Mouse (Mus musculus) liver, embryonic 16.5 days (tissue): Measurements from ENCODE around the gene Fam171a2. TPM values are rescaled to one million over a fixed set of nuclear protein-coding genes. Genes with fewer than 3 reads are reported as not detected.
A peak's percentile ranks its signal among the peaks of the same experiment; 100 is the strongest.

ENCODE experiments used
- ATAC-seq: fragments of 200-750 bp; cut with Nextera tagmentation; 2 replicates; pipeline ENCODE4 v1.8.0; 2017; ENCODE audit warnings: low read depth, mild to moderate bottlenecking, moderate number of reproducible peaks, moderate library complexity
- H3K27ac ChIP-seq: fragments of 300-500 bp; sonication (generic); 2 replicates; pipeline ENCODE4 v1.5.1; 2014; ENCODE audit warnings: mild to moderate bottlenecking, low read length
- H3K27me3 ChIP-seq: fragments of 300-500 bp; sonication (generic); 2 replicates; pipeline ENCODE4 v1.6.1; 2014; ENCODE audit warnings: low read depth, low read length, mixed read lengths; ENCODE audit not compliant: control insufficient read depth, insufficient read depth
- H3K36me3 ChIP-seq: fragments of 300-500 bp; sonication (generic); 2 replicates; pipeline ENCODE4 v1.6.1; 2014; ENCODE audit warnings: mild to moderate bottlenecking; ENCODE audit not compliant: control insufficient read depth, insufficient read depth
- H3K4me1 ChIP-seq: fragments of 300-500 bp; sonication (generic); 2 replicates; pipeline ENCODE4 v1.6.1; 2014; ENCODE audit warnings: low read depth, low read length, mixed read lengths; ENCODE audit not compliant: control insufficient read depth
- H3K4me2 ChIP-seq: fragments of 300-500 bp; sonication (generic); 2 replicates; pipeline ENCODE4 v1.6.1; 2014; ENCODE audit warnings: low read depth, low read length, mixed read lengths
- H3K4me3 ChIP-seq: fragments of 300-500 bp; sonication (generic); 2 replicates; pipeline ENCODE4 v1.5.1; 2014; ENCODE audit warnings: low read depth, mild to moderate bottlenecking, low read length
- H3K9ac ChIP-seq: fragments of 300-500 bp; sonication (generic); 2 replicates; pipeline ENCODE4 v1.6.1; 2014; ENCODE audit warnings: low read depth, low read length
- H3K9me3 ChIP-seq: fragments of 300-500 bp; sonication (generic); replicated peaks from 2 replicates; pipeline ENCODE4 v1.6.1; 2016; ENCODE audit warnings: low read length; ENCODE audit not compliant: control insufficient read depth
- WGBS: fragments of 180-500 bp; shearing (Covaris S2); extraction: QIAGEN DNeasy Blood & Tissue Kit; methylation state at CpG from one replicate; pipeline ENCODE4 v1.1.7; 2014; ENCODE audit not compliant: insufficient replicate concordance; 5-methylcytosine and 5-hydroxymethylcytosine counted together
- polyA plus RNA-seq: library from polyadenylated mRNA; unstranded; fragments of >200 nt; fragmentation: Nextera tagmentation; extraction: Ambion mirVana; gene quantifications from 2 replicates; pipeline ENCODE4 v1.2.1, GENCODE M21; 2015

Fam171a2 gene
- polyA plus RNA-seq, 1 experiment from 2014 or later = 0.20 TPM

GRCm38 (mm10) chr11:102434406-102434805, 13.1 kb downstream of the Fam171a2 start:
- no peak for ATAC-seq
- peaks cover 32% of the 10 kb centered on the region for H3K27me3 ChIP-seq
- H3K4me1 ChIP-seq = peaks cover 25% of the 10 kb centered on the region
- 12% methylated on average over 7 of the region's 7 CpGs for WGBS
- H3K27ac ChIP-seq = no peak overlapping the region
- no peak overlapping the region for H3K4me3 ChIP-seq
- H3K36me3 ChIP-seq = peaks cover 2% of the 10 kb centered on the region; the same call in 1 of the 2 replicates
- H3K9me3 ChIP-seq = no peaks in the 10 kb centered on the region
- H3K9ac ChIP-seq = no peak overlapping the region
- H3K4me2 ChIP-seq = no peak overlapping the region

DNA sequence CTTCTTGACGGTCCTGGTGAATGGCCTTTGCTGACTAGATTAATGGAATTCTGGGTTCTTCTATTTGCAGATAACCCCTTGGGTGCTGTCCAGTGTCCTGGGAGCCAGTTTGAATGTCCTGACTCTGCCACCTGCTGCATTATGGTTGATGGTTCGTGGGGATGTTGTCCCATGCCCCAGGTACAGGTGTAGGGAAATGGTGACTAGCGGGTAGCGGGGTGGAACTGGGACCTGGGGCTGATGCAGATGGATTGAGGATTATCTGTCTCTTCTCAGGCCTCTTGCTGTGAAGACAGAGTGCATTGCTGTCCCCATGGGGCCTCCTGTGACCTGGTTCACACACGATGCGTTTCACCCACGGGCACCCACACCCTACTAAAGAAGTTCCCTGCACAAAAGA, 13.6 kb downstream of the Fam171a2 start:
- Histone ChIP-seq H3K9ac (no peak overlapping the region), H3K9me3 (no peaks in the 10 kb centered on the region), H3K27ac (no peak overlapping the region), H3K4me2 (no peak overlapping the region), H3K36me3 (peaks cover 2% of the 10 kb centered on the region; the same call in 1 of the 2 replicates), H3K4me3 (no peak overlapping the region), H3K4me1 (peaks cover 27% of the 10 kb centered on the region), H3K27me3 (peaks cover 28% of the 10 kb centered on the region)
- no peak for ATAC-seq
- 84% methylated on average over 7 of the region's 7 CpGs for WGBS

DNA sequence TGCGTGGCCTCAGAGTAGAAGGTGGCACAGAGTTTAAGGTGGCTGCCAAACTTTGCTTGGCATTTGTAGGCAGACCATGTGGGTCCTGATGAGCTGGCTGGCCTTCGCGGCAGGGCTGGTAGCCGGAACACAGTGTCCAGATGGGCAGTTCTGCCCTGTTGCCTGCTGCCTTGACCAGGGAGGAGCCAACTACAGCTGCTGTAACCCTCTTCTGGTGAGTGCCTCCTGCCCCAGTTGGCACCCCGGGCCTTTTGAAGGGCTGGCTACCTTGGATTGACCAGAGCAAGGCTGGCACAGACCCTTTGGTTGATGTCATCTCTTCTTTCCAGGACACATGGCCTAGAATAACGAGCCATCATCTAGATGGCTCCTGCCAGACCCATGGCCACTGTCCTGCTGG, 14.6 kb downstream of the Fam171a2 start:
- Histone ChIP-seq H3K27ac (0 out of 2 replicates have a peak overlapping the region, but pooled peaks have one; percentile 15), H3K4me1 (peaks cover 24% of the 10 kb centered on the region), H3K4me3 (no peak overlapping the region; the same call in 1 of the 2 replicates), H3K27me3 (peaks cover 20% of the 10 kb centered on the region), H3K4me2 (peak overlapping the region; percentile 25; the same call in 1 of the 2 replicates), H3K36me3 (peaks cover 2% of the 10 kb centered on the region; the same call in 1 of the 2 replicates), H3K9ac (no peak overlapping the region), H3K9me3 (no peaks in the 10 kb centered on the region)
- ATAC-seq = no peak
- WGBS = 77% methylated on average over 6 of the region's 6 CpGs

GRCm38 (mm10) chr11:102432115-102432843, 15.2 kb downstream of the Fam171a2 start:
- WGBS = 15% methylated on average over 16 of the region's 16 CpGs
- H3K4me3 ChIP-seq = peak overlapping the region; percentile 26; the same call in 1 of the 2 replicates
- peaks cover 14% of the 10 kb centered on the region for H3K27me3 ChIP-seq
- H3K4me1 ChIP-seq = peaks cover 21% of the 10 kb centered on the region
- H3K36me3 ChIP-seq = peaks cover 2% of the 10 kb centered on the region; the same call in 1 of the 2 replicates
- H3K9ac ChIP-seq = peak overlapping the region; percentile 40
- no peaks in the 10 kb centered on the region for H3K9me3 ChIP-seq
- H3K4me2 ChIP-seq = peak overlapping the region; percentile 25
- ATAC-seq = no peak
- H3K27ac ChIP-seq = peak overlapping the region; percentile 39; the same call in 1 of the 2 replicates

DNA sequence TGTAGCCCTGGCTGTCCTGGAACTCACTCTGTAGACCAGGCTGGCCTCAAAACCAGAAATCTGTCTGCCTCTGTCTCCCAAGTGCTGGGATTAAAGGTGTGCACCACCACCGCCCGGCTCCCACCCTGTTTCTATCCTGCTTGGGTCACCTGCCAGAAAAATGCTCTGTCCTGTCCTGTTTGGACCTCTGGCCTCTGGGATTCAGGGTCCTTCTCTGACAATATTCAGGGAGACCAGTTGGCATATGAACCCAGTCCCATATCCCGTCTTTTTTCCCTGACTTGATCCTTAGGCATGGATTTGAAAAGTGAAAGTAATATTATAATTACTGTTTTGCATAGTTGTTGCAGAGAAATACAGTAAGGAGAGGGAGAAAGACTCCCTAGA, 15.8 kb downstream of the Fam171a2 start:
- Histone ChIP-seq H3K9ac (peak overlapping the region; percentile 40), H3K27me3 (peaks cover 8% of the 10 kb centered on the region), H3K9me3 (no peaks in the 10 kb centered on the region), H3K4me3 (no peak overlapping the region; the same call in 1 of the 2 replicates), H3K36me3 (peaks cover 2% of the 10 kb centered on the region; the same call in 1 of the 2 replicates), H3K4me2 (peak overlapping the region; percentile 25; the same call in 1 of the 2 replicates), H3K4me1 (peaks cover 21% of the 10 kb centered on the region), H3K27ac (peak overlapping the region; percentile 39; the same call in 1 of the 2 replicates)
- 70% methylated on average over 3 of the region's 3 CpGs for WGBS
- ATAC-seq = no peak

DNA sequence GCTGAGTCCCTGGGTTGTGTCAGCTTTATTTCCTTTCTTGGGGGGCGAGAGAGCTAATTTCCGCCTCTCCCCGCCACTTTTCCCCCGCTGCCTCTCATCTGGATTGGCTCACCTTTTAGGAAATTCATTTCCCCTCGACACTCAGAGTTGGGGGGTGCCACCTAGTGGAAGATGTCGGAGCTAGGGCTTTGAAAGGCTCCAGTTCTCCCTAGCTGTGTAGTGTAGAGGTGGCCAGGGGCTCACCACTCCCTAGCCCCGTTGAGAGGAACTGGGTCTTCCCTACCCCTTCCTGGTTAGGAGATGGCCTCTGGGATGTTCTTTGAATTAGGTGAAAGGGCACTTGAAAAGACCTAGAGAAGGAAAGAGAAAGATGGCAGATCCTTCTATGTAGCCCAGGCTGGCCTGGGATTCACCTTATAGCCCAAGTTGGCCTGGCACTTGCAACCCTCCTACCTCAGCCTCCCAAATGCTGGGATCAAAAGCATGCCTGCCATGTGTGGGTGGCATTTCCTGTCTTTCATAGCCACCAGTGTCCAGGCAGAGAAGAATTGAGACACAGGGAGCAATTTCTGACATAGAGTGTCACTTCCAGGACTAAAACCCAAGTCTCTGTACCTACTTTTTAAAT, 16.4 kb downstream of the Fam171a2 start:
- Histone ChIP-seq H3K4me2 (peak overlapping the region; percentile 96), H3K4me1 (peaks cover 21% of the 10 kb centered on the region), H3K9me3 (no peaks in the 10 kb centered on the region), H3K27ac (peak overlapping the region; percentile 68), H3K36me3 (peaks cover 2% of the 10 kb centered on the region; the same call in 1 of the 2 replicates), H3K9ac (peak overlapping the region; percentile 69), H3K27me3 (0 out of 2 replicates have a peak, but pooled peaks cover 3% of the 10 kb centered on the region), H3K4me3 (peak overlapping the region; percentile 68)
- 1% methylated on average over 7 of the region's 7 CpGs for WGBS
- ATAC-seq = 0 out of 2 replicates have a peak, but pooled peaks have one; percentile 15

DNA sequence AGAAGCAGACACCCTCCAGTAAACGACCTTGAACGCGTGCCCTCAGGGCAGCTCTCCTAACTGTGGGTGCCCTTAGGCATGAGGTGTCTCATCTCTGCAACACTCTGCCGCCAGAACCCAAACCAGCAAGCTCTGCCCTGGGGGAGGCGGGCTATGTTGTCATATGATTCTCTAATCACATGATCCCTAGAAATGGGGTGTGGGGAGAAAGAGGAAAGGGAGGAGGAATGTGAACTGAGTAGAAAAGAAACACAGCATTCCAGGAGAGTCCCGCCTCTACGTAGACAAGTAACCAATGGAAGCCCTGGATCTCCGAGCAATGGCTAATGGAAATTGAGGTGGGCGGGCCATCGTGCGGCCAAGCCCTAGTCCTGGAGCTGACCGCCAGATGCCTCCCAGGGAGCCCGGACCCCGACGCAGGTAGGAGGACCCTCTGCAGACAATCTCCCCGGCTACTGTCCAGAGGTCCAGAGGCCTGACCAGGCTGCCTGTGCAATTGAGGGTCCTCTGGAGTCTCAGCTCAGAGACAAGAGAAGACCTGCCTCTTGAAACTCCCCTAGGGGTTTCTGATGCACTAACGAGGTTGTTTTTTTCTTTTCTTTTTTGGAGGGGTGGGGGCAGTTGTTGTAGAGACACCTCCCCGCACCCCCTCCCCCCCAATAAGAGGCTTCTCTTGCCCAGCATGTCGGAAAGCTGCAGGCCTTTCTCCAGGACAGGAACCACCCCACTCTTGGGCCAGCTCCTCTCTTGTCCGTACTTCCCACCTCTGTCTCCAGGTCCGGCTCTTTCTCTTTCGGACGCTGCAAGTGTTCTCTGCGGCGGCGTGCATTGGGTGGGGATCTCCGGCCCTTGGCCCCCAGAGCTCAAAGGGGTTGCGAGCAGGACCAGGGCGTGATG, 17.1 kb downstream of the Fam171a2 start, which contains the start of gene Grn:
Gene Grn (plus strand): TSS at position 195 of the 897 bp plus-strand sequence.
- H3K4me1 ChIP-seq = peaks cover 21% of the 10 kb centered on the region
- H3K4me3 ChIP-seq = peak within 1 kb of the TSS; percentile 68
- under 1% methylated on average over 29 of the region's 29 CpGs for whole genome bisulfite sequencing
- H3K9me3 ChIP-seq = no peaks in the 10 kb centered on the region
- peak within 1 kb of the TSS; percentile 68 for H3K27ac ChIP-seq
- H3K9ac ChIP-seq = peak within 1 kb of the TSS; percentile 69
- ATAC-seq = peak; percentile 91
- H3K27me3 ChIP-seq = 0 out of 2 replicates have a peak, but pooled peaks cover 3% of the 10 kb centered on the region
- peak within 1 kb of the TSS; percentile 96 for H3K4me2 ChIP-seq
- H3K36me3 ChIP-seq = no peaks in the 10 kb centered on the region

GRCm38 (mm10) chr11:102429551-102429950, 17.9 kb downstream of the Fam171a2 start:
- Histone ChIP-seq H3K4me2 (peak overlapping the region; percentile 96), H3K9me3 (no peaks in the 10 kb centered on the region), H3K4me1 (peaks cover 21% of the 10 kb centered on the region), H3K4me3 (peak overlapping the region; percentile 68), H3K9ac (peak overlapping the region; percentile 40), H3K36me3 (no peaks in the 10 kb centered on the region), H3K27ac (peak overlapping the region; percentile 29), H3K27me3 (0 out of 2 replicates have a peak, but pooled peaks cover 3% of the 10 kb centered on the region)
- no peak for ATAC-seq
- 18% methylated on average over 3 of the region's 3 CpGs for WGBS
